Mouse (Mus musculus): ENCODE measurements around the gene Slitrk2.

GRCm38 (mm10) chrX:66678646-66679045 lies 29.5 kb downstream of the Slitrk2 start:
- TF ChIP-seq CTCF (IDR thresholded peaks at IDR 0.05; ENCODE audit: low read depth) (no peak), EP300 (IDR thresholded peaks at IDR 0.05; ENCODE audit: low read depth) (no peak)
